Mouse (Mus musculus) ES-E14 (cell line): ENCODE results near the gene Borcs5.
"Not testable (repeated sequence)": the region's sequence is repeated elsewhere in the genome, so short reads cannot be mapped to it uniquely, and the experiment has no call there.

Experiments
- CHD2 ChIP-seq: IDR thresholded peaks from 2 replicates; pipeline ENCODE4 v1.6.1; 2014; ENCODE audit warnings: mild to moderate bottlenecking, low read depth, low read length, inconsistent platforms
- MAFK ChIP-seq: IDR thresholded peaks from 2 replicates; pipeline ENCODE4 v1.6.1; 2014; ENCODE audit warnings: mild to moderate bottlenecking, low read depth, low read length, inconsistent platforms; ENCODE audit not compliant: insufficient read depth
- ZC3H11A ChIP-seq: IDR thresholded peaks from 2 replicates; pipeline ENCODE4 v1.6.1; 2012; ENCODE audit warnings: low read depth, mild to moderate bottlenecking, inconsistent platforms, low read length, borderline replicate concordance

- not testable (repeated sequence) for TF ChIP-seq CHD2, MAFK, ZC3H11A
These were observed 34.4 kb downstream of the Borcs5 start for GRCm38 (mm10) chr6:134673712-134674111.
